Mouse (Mus musculus): ENCODE measurements around the gene Ffar4. TPM values are rescaled to one million over a fixed set of nuclear protein-coding genes. Genes with fewer than 3 reads are reported as not detected.

The Ffar4 gene
- not detected in 2 replicates for polyA plus RNA-seq (2016; fragmentation: Nextera tagmentation; extraction: Ambion mirVana)

DNA sequence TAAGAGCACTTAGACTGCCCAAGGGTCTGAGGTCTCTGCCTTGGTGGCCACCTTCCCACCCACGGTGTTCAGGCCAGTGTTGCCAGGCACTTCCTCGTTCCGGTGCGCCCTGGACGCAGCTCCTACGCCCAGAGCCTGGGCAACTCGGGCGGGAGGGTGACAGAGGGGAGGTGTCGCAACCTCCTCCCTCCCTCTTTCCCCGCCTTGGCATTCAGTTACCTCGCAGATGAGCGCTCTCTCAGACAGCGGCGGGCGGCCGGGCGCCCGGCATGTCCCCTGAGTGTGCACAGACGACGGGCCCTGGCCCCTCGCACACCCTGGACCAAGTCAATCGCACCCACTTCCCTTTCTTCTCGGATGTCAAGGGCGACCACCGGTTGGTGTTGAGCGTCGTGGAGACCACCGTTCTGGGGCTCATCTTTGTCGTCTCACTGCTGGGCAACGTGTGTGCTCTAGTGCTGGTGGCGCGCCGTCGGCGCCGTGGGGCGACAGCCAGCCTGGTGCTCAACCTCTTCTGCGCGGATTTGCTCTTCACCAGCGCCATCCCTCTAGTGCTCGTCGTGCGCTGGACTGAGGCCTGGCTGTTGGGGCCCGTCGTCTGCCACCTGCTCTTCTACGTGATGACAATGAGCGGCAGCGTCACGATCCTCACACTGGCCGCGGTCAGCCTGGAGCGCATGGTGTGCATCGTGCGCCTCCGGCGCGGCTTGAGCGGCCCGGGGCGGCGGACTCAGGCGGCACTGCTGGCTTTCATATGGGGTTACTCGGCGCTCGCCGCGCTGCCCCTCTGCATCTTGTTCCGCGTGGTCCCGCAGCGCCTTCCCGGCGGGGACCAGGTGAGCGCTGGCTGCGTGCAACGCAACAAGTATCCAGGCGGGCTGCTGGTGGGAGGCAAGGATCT, at the start of gene Ffar4:
Ffar4 (plus strand) TSS at position 214 of the 901 bp plus-strand sequence.
- Histone ChIP-seq H3K9me3 (replicated peaks) (no peaks in the 10 kb centered on the region), H3K27ac (ENCODE audit: poor library complexity, severe bottlenecking) (no peak within 1 kb of the TSS), H3K9ac (no peak within 1 kb of the TSS), H3K4me1 (replicated peaks) (peaks cover 11% of the 10 kb centered on the region), H3K4me3 (peak within 1 kb of the TSS; percentile 25), H3K27me3 (replicated peaks) (peaks cover 78% of the 10 kb centered on the region), H3K4me2 (peak within 1 kb of the TSS; percentile 55), H3K36me3 (no peaks in the 10 kb centered on the region)
- ATAC-seq (ENCODE audit: insufficient number of reproducible peaks, low FRiP score), result peak; percentile 36; the same call in 1 of the 2 replicates
- WGBS, result under 1% methylated on average over 77 of the region's 77 CpGs

DNA sequence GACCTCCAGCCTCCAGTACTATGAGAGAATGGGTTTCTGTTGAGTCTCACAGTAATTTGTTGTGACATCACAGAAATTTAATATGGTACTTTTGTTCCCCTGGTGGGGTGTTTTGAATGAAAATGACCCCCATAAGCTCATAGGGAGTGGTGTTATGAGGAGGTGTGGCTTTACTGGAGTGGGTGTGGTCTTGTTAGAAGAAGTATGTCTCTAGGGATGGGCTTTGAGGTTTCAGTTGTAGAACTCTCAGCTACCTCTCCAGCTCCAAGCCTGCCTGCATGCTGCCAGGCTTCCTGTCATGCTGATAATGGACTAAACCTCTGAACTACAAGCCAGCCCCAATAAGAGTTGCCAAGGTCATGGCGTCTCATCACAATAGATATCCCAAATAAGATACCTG, 47.2 kb upstream of the Ffar4 start:
- no peak overlapping the region for H3K27ac ChIP-seq (ENCODE audit: poor library complexity, severe bottlenecking)
- 0 out of 2 replicates have a peak, but pooled peaks cover 4% of the 10 kb centered on the region for H3K27me3 ChIP-seq (replicated peaks)
- H3K4me2 ChIP-seq, result no peak overlapping the region
- H3K4me1 ChIP-seq (replicated peaks), result no peaks in the 10 kb centered on the region
- H3K4me3 ChIP-seq, result no peak overlapping the region
- ATAC-seq (ENCODE audit: insufficient number of reproducible peaks, low FRiP score), result no peak
- WGBS, result 68% methylated on average over 1 of the region's 1 CpGs
- H3K9me3 ChIP-seq (replicated peaks), result no peaks in the 10 kb centered on the region
- H3K9ac ChIP-seq, result no peak overlapping the region
- no peaks in the 10 kb centered on the region for H3K36me3 ChIP-seq

DNA sequence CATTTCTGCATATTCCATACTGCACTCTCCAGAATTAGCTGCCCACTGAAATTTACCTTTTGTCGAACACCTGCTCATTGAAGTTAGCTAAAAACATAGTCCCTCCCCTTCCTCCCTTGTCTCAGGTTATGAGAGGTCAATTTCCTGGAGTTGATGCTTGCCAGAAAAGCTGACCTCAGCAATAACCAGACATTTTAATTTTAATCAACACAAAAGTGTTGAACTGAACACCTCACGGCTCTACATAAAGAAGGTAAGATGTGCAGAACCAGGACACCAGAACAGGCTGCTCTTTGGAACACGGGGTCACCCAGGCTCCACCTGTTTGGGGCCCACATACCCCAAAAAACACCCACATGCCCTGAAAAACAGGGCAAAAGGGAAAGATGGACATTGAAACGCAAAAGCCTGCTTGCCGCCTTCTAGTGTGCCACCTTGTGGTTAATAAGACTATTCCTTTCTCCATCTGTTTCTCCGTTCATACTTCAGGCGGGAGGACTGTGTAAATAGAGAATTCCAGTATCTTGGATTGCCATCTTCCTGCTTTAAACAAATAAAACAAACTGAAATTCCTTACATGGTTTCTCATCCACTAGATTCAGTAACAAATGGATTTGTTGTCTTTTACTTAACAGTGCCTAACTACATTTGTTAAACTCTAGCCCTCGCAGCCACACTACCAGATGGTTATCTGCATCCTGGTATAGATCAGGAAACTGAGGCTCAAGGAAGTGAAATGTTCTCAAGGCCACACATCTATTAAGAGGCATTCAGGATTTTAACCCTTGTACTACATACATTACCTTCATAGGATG, 43.4 kb upstream of the Ffar4 start:
- Histone ChIP-seq H3K9ac (peak overlapping the region; percentile 69; the same call in 1 of the 2 replicates), H3K36me3 (peaks cover 12% of the 10 kb centered on the region), H3K4me3 (peak overlapping the region; percentile 70), H3K9me3 (replicated peaks) (no peaks in the 10 kb centered on the region), H3K27ac (ENCODE audit: poor library complexity, severe bottlenecking) (peak overlapping the region; percentile 26; the same call in 1 of the 2 replicates), H3K4me2 (peak overlapping the region; percentile 77), H3K27me3 (replicated peaks) (no peaks in the 10 kb centered on the region), H3K4me1 (replicated peaks) (peaks cover 3% of the 10 kb centered on the region; the same call in 1 of the 2 replicates)
- 24% methylated on average over 8 of the region's 8 CpGs for WGBS
- no peak for ATAC-seq (ENCODE audit: insufficient number of reproducible peaks, low FRiP score)

DNA sequence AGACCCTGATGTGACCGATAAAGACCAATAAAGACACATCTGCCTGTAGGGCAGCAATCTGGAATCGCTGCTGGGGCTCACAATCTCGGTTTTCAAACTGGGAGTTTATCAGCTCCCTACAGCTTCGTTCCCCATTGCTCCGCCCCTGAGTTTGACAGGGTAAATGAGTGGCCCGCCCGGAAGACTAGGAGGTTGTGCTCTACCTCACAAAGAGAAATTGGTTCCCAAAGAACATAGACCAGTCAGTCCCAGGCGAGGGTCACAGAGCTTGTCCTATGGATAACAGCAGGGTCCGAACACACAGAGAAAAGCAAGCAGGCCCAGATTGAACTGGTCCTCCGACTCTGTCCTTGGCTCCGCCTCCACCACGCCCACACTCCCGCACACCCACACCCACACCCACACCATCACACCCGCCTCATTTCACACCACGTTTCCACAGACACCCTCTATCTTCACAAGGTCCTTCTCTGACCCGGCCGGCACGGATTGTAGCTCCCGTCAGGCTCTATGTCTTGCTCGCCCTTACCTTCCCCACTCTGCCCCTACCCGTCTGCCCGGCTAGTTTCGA, 42.6 kb upstream of the Ffar4 start:
- H3K27ac ChIP-seq (ENCODE audit: poor library complexity, severe bottlenecking), result peak overlapping the region; percentile 26
- peak overlapping the region; percentile 77 for H3K4me2 ChIP-seq
- peak overlapping the region; percentile 69 for H3K9ac ChIP-seq
- H3K9me3 ChIP-seq (replicated peaks), result no peaks in the 10 kb centered on the region
- H3K4me1 ChIP-seq (replicated peaks), result peaks cover 3% of the 10 kb centered on the region; the same call in 1 of the 2 replicates
- WGBS, result under 1% methylated on average over 23 of the region's 23 CpGs
- H3K27me3 ChIP-seq (replicated peaks), result no peaks in the 10 kb centered on the region
- peak overlapping the region; percentile 70 for H3K4me3 ChIP-seq
- H3K36me3 ChIP-seq, result peaks cover 14% of the 10 kb centered on the region
- peak; percentile 86 for ATAC-seq (ENCODE audit: insufficient number of reproducible peaks, low FRiP score)

DNA sequence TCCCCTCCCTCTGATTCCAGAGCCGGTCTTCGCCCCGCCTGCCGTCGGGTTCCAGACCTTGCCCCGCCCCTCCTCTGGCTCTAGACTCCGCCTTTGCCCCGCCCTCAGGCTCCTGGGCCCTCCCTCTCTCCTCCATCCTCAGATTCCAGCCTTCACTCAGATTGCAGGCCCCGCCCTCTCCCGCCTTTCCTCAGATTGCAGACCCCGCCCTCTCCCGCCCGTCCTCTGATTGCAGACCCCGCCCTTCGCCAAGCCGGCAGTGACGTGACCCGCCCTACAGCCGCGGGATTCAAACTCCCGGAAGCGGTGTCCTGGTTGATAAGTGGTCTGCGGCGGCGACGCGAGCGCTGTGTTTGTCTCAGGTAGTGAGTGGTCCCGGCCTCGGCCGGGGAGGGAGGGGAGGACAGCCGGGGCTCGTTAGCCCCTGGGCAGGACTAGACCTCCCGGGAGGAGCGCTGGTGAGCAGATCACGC, 42.1 kb upstream of the Ffar4 start, which contains the start of gene Cep55:
Cep55 (plus strand) TSS at position 292 of the 473 bp plus-strand sequence.
- H3K27ac ChIP-seq (ENCODE audit: poor library complexity, severe bottlenecking), result peak within 1 kb of the TSS; percentile 62
- no peaks in the 10 kb centered on the region for H3K9me3 ChIP-seq (replicated peaks)
- WGBS, result under 1% methylated on average over 36 of the region's 36 CpGs

DNA sequence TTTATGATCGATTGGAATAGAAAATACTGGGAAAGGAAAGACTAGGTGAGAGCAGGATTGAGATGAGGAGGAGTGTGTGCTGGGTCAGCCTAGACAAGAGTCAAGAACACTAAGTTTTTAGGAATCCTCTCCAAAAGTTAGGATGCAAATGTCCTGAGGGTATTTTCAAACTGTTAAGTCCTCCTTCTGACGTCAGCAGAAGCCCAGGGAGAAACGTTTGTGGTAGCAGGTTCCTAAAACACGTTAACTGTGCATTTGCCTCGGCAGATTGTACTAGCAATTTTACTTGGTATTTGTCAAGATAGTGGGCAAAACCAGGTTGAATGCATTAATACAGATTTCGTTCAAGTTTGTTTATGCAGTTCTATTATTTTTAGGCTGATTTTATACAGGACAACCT, 41.1 kb upstream of the Ffar4 start:
- no peak overlapping the region for H3K27ac ChIP-seq (ENCODE audit: poor library complexity, severe bottlenecking)
- H3K4me3 ChIP-seq, result peak overlapping the region; percentile 70
- H3K36me3 ChIP-seq, result peaks cover 23% of the 10 kb centered on the region
- no peaks in the 10 kb centered on the region for H3K9me3 ChIP-seq (replicated peaks)
- peak overlapping the region; percentile 78 for H3K4me2 ChIP-seq
- H3K27me3 ChIP-seq (replicated peaks), result no peaks in the 10 kb centered on the region
- 16% methylated on average over 6 of the region's 6 CpGs for WGBS
- H3K9ac ChIP-seq, result peak overlapping the region; percentile 68
- peaks cover 3% of the 10 kb centered on the region; the same call in 1 of the 2 replicates for H3K4me1 ChIP-seq (replicated peaks)
- no peak for ATAC-seq (ENCODE audit: insufficient number of reproducible peaks, low FRiP score)

More for the DNA sequence above, 42.1 kb upstream of the Ffar4 start, which contains the start of gene Cep55:
- Histone ChIP-seq H3K4me2 (peak within 1 kb of the TSS; percentile 78), H3K36me3 (peaks cover 14% of the 10 kb centered on the region), H3K4me3 (peak within 1 kb of the TSS; percentile 70), H3K9ac (peak within 1 kb of the TSS; percentile 77), H3K27me3 (replicated peaks) (no peaks in the 10 kb centered on the region), H3K4me1 (replicated peaks) (peaks cover 3% of the 10 kb centered on the region; the same call in 1 of the 2 replicates)
- ATAC-seq (ENCODE audit: insufficient number of reproducible peaks, low FRiP score), result peak; percentile 94

DNA sequence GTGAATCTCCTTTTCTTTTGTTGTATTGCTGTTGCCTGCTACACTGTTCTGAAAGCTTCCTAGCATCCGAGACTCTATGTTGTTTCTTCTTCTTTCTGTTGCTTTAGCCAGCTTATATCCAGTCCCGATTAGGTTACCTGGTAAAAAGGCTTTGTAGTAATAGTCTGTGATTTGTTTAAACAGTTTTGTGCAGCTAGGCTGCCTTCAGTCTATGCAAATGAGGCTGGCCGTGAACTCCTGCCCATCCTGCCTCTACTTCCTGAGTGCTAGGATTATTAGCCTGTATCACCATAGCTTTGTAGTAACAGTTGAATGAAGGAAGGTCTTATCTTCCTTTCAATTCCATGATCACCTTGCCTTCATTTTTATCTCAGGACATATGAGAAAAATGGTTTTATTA, 40.6 kb upstream of the Ffar4 start:
- H3K9ac ChIP-seq, result no peak overlapping the region; the same call in 1 of the 2 replicates
- ATAC-seq (ENCODE audit: insufficient number of reproducible peaks, low FRiP score), result no peak
- H3K9me3 ChIP-seq (replicated peaks), result no peaks in the 10 kb centered on the region
- H3K4me3 ChIP-seq, result peak overlapping the region; percentile 32; the same call in 1 of the 2 replicates
- no peak overlapping the region for H3K27ac ChIP-seq (ENCODE audit: poor library complexity, severe bottlenecking)
- peak overlapping the region; percentile 78 for H3K4me2 ChIP-seq
- H3K27me3 ChIP-seq (replicated peaks), result no peaks in the 10 kb centered on the region
- H3K36me3 ChIP-seq, result peaks cover 28% of the 10 kb centered on the region
- WGBS, result 53% methylated on average over 3 of the region's 3 CpGs
- H3K4me1 ChIP-seq (replicated peaks), result peaks cover 3% of the 10 kb centered on the region; the same call in 1 of the 2 replicates

DNA sequence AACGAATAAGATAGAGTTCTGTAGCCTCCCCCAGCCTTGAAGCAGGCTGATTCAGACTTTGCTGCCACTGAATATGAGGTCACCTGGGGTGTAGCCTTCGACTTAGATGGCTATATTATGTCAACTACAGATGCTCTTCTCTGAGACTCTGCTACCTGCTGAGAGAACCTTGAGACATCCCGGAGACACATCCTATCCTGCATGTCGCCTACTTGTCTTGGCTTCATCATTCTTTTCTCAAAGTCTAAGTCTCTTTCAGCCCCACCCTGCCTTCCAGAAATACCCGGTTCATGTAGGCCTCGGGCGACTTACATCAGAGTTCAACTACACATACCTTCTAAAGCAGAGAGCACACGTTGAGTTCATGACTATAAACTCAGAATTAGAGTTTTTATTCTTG, 39.9 kb upstream of the Ffar4 start:
- Histone ChIP-seq H3K4me1 (replicated peaks) (peaks cover 3% of the 10 kb centered on the region; the same call in 1 of the 2 replicates), H3K9ac (no peak overlapping the region), H3K4me2 (no peak overlapping the region), H3K27me3 (replicated peaks) (no peaks in the 10 kb centered on the region), H3K36me3 (peaks cover 29% of the 10 kb centered on the region), H3K27ac (ENCODE audit: poor library complexity, severe bottlenecking) (no peak overlapping the region), H3K4me3 (no peak overlapping the region), H3K9me3 (replicated peaks) (no peaks in the 10 kb centered on the region)
- ATAC-seq (ENCODE audit: insufficient number of reproducible peaks, low FRiP score), result no peak
- WGBS, result 84% methylated on average over 8 of the region's 8 CpGs

DNA sequence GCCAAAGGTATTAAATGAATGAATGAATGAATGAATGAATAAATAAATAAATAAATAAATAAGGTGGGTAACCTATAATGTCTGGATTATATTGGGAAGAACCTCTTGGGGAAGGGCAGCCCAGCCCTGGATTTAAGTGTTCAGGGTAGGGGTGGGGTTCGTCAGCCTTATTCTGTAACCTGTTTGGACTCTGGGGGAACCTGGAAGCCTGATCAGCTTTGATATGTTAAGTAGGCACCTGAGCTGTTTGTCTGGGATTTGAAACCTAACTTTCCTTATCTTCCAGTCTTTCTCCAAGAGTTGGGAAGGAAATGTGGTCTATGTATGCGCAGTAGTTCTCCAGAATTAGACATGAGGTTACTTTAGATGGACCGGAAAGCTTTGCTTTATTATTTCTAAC, 33.7 kb upstream of the Ffar4 start:
- no peak overlapping the region for H3K27ac ChIP-seq (ENCODE audit: poor library complexity, severe bottlenecking)
- WGBS, result 78% methylated on average over 3 of the region's 3 CpGs

DNA sequence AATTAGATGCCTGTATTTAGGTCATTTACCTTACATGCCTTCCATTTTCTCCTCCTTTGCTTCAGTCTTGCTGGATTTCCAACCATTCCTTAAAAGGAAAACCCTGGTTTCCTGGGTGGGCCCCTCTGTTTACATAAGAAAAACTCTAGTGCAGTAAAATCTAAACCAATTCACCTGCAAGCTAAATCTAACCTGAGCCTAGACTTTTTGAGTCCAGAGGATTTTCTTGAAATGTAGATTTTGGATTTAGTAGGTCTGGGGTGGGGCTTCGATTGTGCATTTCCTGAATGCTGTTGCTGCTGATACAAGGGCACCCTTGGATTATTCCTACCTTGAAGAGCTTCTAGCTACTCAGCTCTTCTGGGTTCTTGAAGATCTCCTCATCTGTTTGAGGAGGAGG, 32.8 kb upstream of the Ffar4 start:
- Histone ChIP-seq H3K4me1 (replicated peaks) (no peaks in the 10 kb centered on the region), H3K36me3 (peaks cover 38% of the 10 kb centered on the region), H3K9ac (no peak overlapping the region), H3K27ac (ENCODE audit: poor library complexity, severe bottlenecking) (no peak overlapping the region), H3K4me3 (no peak overlapping the region), H3K9me3 (replicated peaks) (no peaks in the 10 kb centered on the region), H3K27me3 (replicated peaks) (no peaks in the 10 kb centered on the region), H3K4me2 (no peak overlapping the region)
- no peak for ATAC-seq (ENCODE audit: insufficient number of reproducible peaks, low FRiP score)
- 91% methylated on average over 1 of the region's 1 CpGs for WGBS

More for the DNA sequence above, 33.7 kb upstream of the Ffar4 start:
- no peak overlapping the region for H3K4me3 ChIP-seq
- peaks cover 37% of the 10 kb centered on the region for H3K36me3 ChIP-seq
- no peaks in the 10 kb centered on the region for H3K27me3 ChIP-seq (replicated peaks)
- no peaks in the 10 kb centered on the region for H3K9me3 ChIP-seq (replicated peaks)
- H3K4me1 ChIP-seq (replicated peaks), result no peaks in the 10 kb centered on the region
- no peak overlapping the region for H3K4me2 ChIP-seq
- no peak overlapping the region for H3K9ac ChIP-seq
- no peak for ATAC-seq (ENCODE audit: insufficient number of reproducible peaks, low FRiP score)
